Mouse (Mus musculus) frontal cortex, postnatal 36 days (tissue): ENCODE measurements around the gene Ermard.

Experiments used
- DNase-seq, 2 experiments: peaks; one replicate each; pipeline ENCODE4 v3.0.0; 2022; ENCODE audit warnings: low spot score in 2 of 2

Ermard gene

DNA sequence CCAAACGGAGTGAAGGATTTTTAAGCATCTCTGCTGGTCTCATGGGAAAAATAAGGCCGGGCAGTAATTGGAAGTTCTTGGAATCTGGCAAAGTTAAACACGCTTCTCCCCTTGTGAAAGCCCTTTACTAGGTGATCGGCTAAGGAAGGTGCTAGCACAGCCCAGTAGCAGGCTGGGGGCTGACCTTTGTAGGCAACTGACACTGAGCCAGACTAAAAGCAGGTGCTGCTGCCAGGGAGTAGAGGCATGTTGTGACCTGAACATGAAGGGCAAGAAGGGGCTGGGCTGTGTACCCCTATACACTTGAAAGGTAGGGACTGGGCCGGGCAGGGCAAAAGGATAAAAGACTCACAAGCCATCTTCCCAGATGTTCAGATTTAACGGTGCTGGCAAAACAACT, 19.3 kb downstream of the Ermard start:
- DNase-seq, result no peak

GRCm38 (mm10) chr17:15065391-15066024, 24.5 kb downstream of the Ermard start:
- DNase-seq, result peak; percentile 69 to 70

DNA sequence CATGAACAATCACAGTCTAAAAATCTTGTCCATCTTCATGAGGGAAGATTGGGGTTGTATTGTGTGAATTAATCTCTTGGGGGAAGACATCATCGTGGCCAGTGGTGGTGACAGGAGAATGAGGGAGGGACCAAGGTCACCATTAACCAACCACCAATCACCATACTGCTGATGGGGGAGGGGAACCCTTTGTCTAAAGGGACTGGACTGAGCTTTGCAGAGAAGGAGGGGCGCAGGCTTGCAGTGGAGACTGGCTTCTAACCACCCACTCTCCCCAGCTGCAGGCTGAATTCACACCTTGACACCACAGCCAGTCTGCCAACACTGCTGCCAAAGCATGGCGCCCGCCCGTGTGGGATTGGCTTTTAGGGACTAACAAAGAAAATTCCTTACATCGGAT, 25.1 kb downstream of the Ermard start:
- DNase-seq, result no peak

GRCm38 (mm10) chr17:15066911-15067310, 25.9 kb downstream of the Ermard start:
- DNase-seq, result no peak

- no peak for DNase-seq
Observed at GRCm38 (mm10) chr17:15068040-15068792, 27.2 kb downstream of the Ermard start.

DNA sequence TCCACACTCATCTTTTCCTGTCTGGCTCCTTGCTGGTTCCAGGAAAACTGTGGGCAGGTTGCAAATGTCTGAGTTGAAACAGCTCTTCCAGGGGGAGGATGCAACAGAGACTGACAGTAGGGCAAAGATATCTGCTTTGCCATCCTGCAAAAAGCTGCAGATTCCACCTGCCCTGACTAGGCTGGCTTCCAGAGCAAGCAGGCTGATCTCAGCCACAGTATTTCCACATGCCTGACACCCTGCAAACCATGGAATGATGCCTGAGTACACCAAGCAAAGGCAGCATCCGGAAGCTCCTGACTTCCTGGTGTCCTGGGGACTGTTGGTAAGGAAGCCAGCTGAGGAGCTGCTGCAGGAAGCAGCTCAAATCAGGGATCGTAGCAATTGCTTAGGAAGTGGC, 28.1 kb downstream of the Ermard start:
- DNase-seq, result peak; percentile 28 to 30

- DNase-seq, result no peak
Observed at GRCm38 (mm10) chr17:15072211-15072610, 31.2 kb downstream of the Ermard start.

GRCm38 (mm10) chr17:15075033-15075432, 34.0 kb downstream of the Ermard start:
- no peak for DNase-seq

DNA sequence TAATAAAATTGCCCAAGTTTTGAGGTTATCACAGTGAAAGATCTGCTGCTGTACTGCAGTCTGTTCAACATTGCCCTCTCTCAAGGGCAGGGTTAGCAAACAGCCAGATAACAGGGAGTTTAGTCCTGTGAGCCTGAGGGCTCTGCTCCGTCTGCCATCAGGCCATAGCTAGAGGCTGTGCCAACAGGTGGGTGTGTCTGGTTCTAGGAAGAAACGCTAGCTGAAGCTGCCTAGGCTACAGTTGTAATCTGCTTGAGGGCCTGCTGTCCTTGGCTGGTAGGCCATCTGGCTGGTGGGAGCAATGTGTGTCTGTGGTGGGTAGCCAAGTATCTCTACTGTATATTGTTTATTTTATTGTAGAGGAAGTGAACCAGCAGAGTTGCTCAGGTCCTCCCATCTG, 36.5 kb downstream of the Ermard start:
- no peak for DNase-seq

DNA sequence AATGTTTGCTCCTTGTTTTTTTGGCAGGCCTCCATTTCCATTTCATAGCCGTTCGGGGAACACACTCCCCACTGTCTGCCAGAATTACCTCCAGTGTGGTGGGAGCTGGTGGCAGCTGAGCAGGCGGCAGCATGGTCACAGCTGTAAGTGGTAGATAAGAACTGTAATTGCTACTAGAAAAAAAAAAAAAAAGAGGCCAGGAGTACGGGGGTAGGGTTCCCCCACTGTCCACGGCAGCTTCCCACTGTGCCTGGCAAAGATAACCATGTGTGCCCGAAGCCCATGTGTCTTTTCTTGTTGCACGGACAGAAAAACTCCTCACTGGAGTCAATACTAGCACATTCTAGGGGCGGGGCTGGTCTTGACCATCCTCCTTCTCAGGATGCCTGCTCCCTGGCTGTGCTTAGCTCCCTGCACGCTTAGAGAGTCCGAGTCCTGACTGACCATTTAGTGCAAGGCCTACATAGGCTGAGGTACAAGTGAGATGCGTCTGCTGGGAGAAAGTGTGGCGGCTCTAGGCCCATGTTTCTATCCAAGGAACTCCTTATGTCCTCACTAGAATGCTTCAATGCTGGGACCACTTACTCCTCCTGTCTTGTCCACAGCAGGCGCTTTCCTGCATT, 43.3 kb downstream of the Ermard start:
- DNase-seq, result no peak

DNA sequence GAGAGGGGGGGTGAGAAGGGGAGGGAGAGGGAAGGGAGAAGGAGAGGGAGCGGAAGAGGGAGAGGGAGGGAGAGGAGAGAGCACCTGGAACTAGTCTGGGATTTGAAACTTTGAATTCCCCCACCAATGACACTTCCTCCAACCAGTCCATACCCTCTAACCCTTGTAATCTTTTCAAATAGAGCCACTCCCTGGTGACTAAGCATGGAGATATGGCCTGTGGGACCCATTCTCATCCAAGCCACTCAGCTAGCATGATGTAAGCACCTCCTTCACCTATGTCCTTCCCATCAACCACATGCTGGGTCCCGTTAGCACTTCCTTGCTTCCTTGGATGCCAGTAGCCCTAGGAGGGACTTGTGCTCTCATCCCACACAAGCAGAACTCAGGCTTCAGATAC, 44.0 kb downstream of the Ermard start:
- DNase-seq, result no peak

- DNase-seq, result no peak
Observed at GRCm38 (mm10) chr17:15088166-15088565, 47.2 kb downstream of the Ermard start.

DNA sequence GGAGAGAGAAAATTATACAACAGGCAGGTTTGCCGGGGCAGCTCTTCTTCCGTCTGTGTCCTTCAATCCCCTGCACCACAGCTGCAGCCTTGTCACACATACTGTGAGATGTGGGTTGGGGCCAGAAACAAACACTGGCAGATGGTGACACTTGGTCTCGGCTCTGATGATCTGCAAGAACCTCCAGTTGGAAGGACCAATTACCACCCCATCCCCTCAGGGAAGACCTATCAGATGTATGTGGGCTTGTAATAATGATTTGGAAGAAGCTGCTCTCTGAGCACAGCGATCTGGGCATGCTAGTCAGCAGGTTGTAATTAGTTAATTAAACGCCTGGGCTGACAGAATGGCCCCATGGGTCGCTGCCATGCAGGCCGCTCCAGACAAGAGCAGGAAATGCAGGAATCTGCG, 47.6 kb downstream of the Ermard start:
- DNase-seq, result no peak

GRCm38 (mm10) chr17:15091739-15092138, 50.7 kb downstream of the Ermard start:
- no peak for DNase-seq

GRCm38 (mm10) chr17:15093523-15093922, 52.5 kb downstream of the Ermard start:
- no peak for DNase-seq

DNA sequence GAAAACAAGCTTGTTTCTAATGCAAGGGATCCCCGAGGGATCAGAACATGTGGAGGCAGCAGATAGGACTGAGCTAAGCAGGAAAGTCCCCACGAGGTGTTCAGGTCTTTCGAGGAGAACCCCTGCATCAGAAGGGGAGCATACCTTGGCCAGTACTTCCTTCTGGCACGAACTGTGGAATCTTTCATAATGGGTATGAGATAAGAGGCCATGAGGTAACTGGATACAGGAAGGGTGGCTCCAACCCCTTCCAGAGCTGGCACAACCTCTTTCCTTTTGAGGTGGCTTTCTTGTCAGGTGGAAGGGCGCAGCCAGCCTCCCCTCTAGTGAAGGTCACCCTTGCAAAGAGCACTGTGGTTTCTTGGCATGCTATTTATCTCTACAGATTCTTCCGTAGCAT, 55.8 kb downstream of the Ermard start:
- DNase-seq, result no peak

DNA sequence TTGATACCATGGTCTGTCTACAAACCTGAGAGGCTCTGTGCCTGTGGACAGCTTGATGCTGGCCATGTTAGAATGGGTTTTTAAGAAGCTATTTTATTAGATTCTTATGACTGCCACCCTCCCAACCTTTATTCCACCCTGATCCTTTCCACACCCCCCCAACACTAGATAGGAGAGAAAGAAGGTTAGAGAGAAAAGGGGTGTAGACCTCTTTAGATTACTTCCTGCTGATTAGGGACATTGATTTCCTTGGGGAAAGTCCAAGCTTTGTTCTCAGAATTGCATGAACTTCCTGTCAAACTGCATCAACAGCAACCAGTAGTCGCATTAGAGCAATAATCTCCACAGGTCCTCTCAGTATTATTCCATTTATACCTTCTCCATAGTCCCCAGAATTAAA, 57.7 kb downstream of the Ermard start:
- no peak for DNase-seq

- DNase-seq, result no peak
Observed at GRCm38 (mm10) chr17:15101355-15101754, 60.3 kb downstream of the Ermard start.

- DNase-seq, result no peak
Observed at GRCm38 (mm10) chr17:15107143-15107649, 66.2 kb downstream of the Ermard start.

GRCm38 (mm10) chr17:15108473-15109441, 67.7 kb downstream of the Ermard start:
- DNase-seq, result peak; percentile 30 to 42

- DNase-seq, result no peak
Observed at GRCm38 (mm10) chr17:15115550-15115949, 74.5 kb downstream of the Ermard start.

GRCm38 (mm10) chr17:15120096-15120495, 79.1 kb downstream of the Ermard start:
- no peak for DNase-seq
